Mouse (Mus musculus) neural tube, embryonic 15.5 days (tissue): ENCODE measurements around the gene Gm26965. TPM values are rescaled to one million over a fixed set of nuclear protein-coding genes. Genes with fewer than 3 reads are reported as not detected.
"Not testable (repeated sequence)": the region's sequence is repeated elsewhere in the genome, so short reads cannot be mapped to it uniquely, and the experiment has no call there.

ENCODE experiments used
- ATAC-seq: fragments of 200-750 bp; cut with Nextera tagmentation; 2 replicates; pipeline ENCODE4 v1.8.0; 2017; ENCODE audit warnings: mild to moderate bottlenecking, moderate TSS enrichment, moderate library complexity; ENCODE audit not compliant: low FRiP score
- H3K27ac ChIP-seq: fragments of 300-500 bp; sonication (generic); replicated peaks from 2 replicates; pipeline ENCODE4 v1.5.1; 2015; ENCODE audit warnings: mild to moderate bottlenecking, inconsistent platforms
- H3K27me3 ChIP-seq: fragments of 300-500 bp; sonication (generic); replicated peaks from 2 replicates; pipeline ENCODE4 v1.6.1; 2015; ENCODE audit warnings: inconsistent platforms
- H3K36me3 ChIP-seq: fragments of 300-500 bp; sonication (generic); 2 replicates; pipeline ENCODE4 v1.6.1; 2015; ENCODE audit warnings: inconsistent platforms
- H3K4me1 ChIP-seq: fragments of 300-500 bp; sonication (generic); 2 replicates; pipeline ENCODE4 v1.6.1; 2015; ENCODE audit warnings: inconsistent platforms
- H3K4me2 ChIP-seq: fragments of 300-500 bp; sonication (generic); 2 replicates; pipeline ENCODE4 v1.6.1; 2015; ENCODE audit warnings: inconsistent platforms, mild to moderate bottlenecking, moderate library complexity
- H3K4me3 ChIP-seq: fragments of 300-500 bp; sonication (generic); replicated peaks from 2 replicates; pipeline ENCODE4 v1.5.1; 2015; ENCODE audit warnings: mild to moderate bottlenecking, inconsistent platforms
- H3K9ac ChIP-seq: fragments of 300-500 bp; sonication (generic); replicated peaks from 2 replicates; pipeline ENCODE4 v1.6.1; 2015; ENCODE audit warnings: mild to moderate bottlenecking, inconsistent platforms
- H3K9me3 ChIP-seq: fragments of 300-500 bp; sonication (generic); replicated peaks from 2 replicates; pipeline ENCODE4 v1.6.1; 2016; ENCODE audit warnings: inconsistent platforms
- WGBS: fragments of 180-500 bp; shearing (Covaris S2); methylation state at CpG from one replicate; pipeline ENCODE4 v1.1.7; 2015; ENCODE audit warnings: mixed read lengths; 5-methylcytosine and 5-hydroxymethylcytosine counted together
- polyA plus RNA-seq: library from polyadenylated mRNA; unstranded; fragments of >200 nt; fragmentation: Nextera tagmentation; extraction: Ambion mirVana; gene quantifications from 2 replicates; pipeline ENCODE4 v1.2.1, GENCODE M21; 2015

Gm26965 gene
- polyA plus RNA-seq, 1 experiment from 2014 or later, result not detected

GRCm38 (mm10) chr13:67483625-67484423 is 42.1 kb downstream of the Gm26965 start, which contains the start of gene Zfp874b:
Gene Zfp874b, minus strand, starts transcription at chr13:67484258.
- ATAC-seq, result peak; percentile 97
- H3K36me3 ChIP-seq, result peaks cover 16% of the 10 kb centered on the region
- WGBS, result 5% methylated on average over 20 of the region's 20 CpGs
- H3K4me1 ChIP-seq, result peaks cover 12% of the 10 kb centered on the region
- peak within 1 kb of the TSS; percentile 70 for H3K4me2 ChIP-seq
- H3K9ac ChIP-seq, result peak within 1 kb of the TSS; percentile 55
- H3K27me3 ChIP-seq, result no peaks in the 10 kb centered on the region
- H3K4me3 ChIP-seq, result peak within 1 kb of the TSS; percentile 70
- H3K9me3 ChIP-seq, result no peaks in the 10 kb centered on the region
- 0 out of 2 replicates have a peak within 1 kb of the TSS, but pooled peaks have one; percentile 28 for H3K27ac ChIP-seq

DNA sequence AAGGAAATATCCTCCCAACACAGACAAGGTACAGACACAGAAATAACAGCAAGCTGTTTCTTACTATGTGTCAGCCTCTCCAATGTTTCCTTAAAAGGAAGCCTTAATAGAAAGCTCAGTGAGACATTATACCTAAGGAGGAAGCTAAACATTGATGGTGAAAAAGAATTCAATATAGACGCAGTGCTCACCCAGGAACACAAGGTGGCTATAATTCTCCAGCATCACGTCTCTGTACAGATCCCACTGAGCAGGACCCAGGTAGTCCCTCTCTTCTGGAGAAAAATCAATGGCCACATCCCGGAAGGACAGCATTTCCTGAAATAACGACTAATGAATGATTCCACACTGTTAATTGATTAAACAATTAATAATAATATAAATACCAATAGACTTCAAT is 44.4 kb downstream of the Gm26965 start:
- Histone ChIP-seq H3K4me2 (no peak overlapping the region), H3K4me1 (peaks cover 12% of the 10 kb centered on the region), H3K36me3 (peaks cover 6% of the 10 kb centered on the region), H3K27ac (no peak overlapping the region), H3K9me3 (no peaks in the 10 kb centered on the region), H3K9ac (no peak overlapping the region), H3K27me3 (no peaks in the 10 kb centered on the region), H3K4me3 (no peak overlapping the region)
- no peak for ATAC-seq
- 73% methylated on average over 4 of the region's 4 CpGs for WGBS

GRCm38 (mm10) chr13:67469274-67469673 is 56.7 kb downstream of the Gm26965 start:
- no peaks in the 10 kb centered on the region for H3K27me3 ChIP-seq
- H3K9me3 ChIP-seq, result no peaks in the 10 kb centered on the region
- WGBS, result 93% methylated on average over 3 of the region's 3 CpGs
- no peak overlapping the region for H3K9ac ChIP-seq
- H3K36me3 ChIP-seq, result peaks cover 27% of the 10 kb centered on the region
- no peak overlapping the region for H3K4me2 ChIP-seq
- no peak overlapping the region for H3K27ac ChIP-seq
- no peak for ATAC-seq
- H3K4me3 ChIP-seq, result no peak overlapping the region
- H3K4me1 ChIP-seq, result no peaks in the 10 kb centered on the region

DNA sequence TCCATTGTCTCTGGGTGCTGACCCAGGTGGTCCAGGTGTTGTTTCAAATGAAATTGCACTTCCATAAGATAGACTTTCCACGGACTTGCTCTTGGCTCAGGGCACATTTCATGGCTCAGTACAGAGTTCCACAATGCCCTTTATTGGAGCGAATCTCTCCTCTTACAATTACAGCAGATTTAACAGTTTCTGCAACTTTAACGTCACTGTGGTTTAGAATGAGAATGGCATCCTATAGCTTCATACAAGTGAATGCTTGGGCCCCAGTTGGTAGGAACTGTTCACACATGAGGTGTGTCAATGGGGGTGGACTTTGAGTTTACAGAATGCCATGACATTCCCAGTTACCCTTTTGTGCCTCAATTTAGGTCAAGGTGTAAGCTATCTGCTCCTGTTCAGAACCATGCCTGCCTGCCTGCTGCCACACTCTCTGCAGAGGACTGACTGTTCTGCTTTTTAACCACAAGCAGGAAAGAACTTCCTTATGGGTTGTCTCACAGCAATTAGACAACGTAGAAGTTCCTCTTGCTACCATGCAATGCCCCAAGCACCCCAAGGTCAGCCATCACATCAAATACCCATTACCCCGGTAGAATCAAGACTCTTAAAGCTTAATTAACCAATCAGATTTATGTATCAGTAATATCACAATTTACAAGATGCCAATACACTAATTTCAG is 62.3 kb downstream of the Gm26965 start:
- not testable (repeated sequence) for H3K4me2 ChIP-seq, H3K36me3 ChIP-seq, ATAC-seq, H3K4me3 ChIP-seq, H3K9ac ChIP-seq, H3K27ac ChIP-seq, H3K9me3 ChIP-seq, H3K27me3 ChIP-seq, H3K4me1 ChIP-seq
- 98% methylated on average over 3 of the region's 5 CpGs for WGBS

DNA sequence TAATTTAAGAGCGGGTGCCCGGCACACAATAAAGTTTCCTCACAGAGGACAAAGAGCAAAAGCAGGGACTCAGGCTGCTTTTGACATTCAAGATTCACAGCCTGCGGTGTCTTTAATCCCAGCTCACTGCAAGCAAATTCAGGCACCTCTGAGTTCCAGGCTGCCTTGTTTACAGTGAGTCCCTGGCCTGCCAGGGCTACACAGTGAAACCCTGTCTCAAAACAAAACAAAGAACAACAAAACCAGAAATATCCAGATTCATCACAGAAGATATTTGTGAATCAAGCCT is 74.0 kb downstream of the Gm26965 start:
- no peaks in the 10 kb centered on the region for H3K9me3 ChIP-seq
- H3K27me3 ChIP-seq, result no peaks in the 10 kb centered on the region
- peak overlapping the region; percentile 51 for H3K9ac ChIP-seq
- peaks cover 12% of the 10 kb centered on the region for H3K4me1 ChIP-seq
- ATAC-seq, result peak; percentile 68; the same call in 1 of the 2 replicates
- H3K27ac ChIP-seq, result 0 out of 2 replicates have a peak overlapping the region, but pooled peaks have one; percentile 54
- peak overlapping the region; percentile 60 for H3K4me3 ChIP-seq
- peak overlapping the region; percentile 77 for H3K4me2 ChIP-seq
- H3K36me3 ChIP-seq, result peaks cover 7% of the 10 kb centered on the region; the same call in 1 of the 2 replicates
- WGBS, result 5% methylated on average over 3 of the region's 3 CpGs

GRCm38 (mm10) chr13:67451172-67452020 is 74.6 kb downstream of the Gm26965 start, which contains the start of gene Zfp874a:
Gene Zfp874a, minus strand, starts transcription at chr13:67451624.
- H3K27me3 ChIP-seq, result no peaks in the 10 kb centered on the region
- peaks cover 13% of the 10 kb centered on the region for H3K36me3 ChIP-seq
- 1% methylated on average over 20 of the region's 20 CpGs for WGBS
- peaks cover 12% of the 10 kb centered on the region for H3K4me1 ChIP-seq
- H3K4me2 ChIP-seq, result peak within 1 kb of the TSS; percentile 77
- ATAC-seq, result peak; percentile 99
- peak within 1 kb of the TSS; percentile 60 for H3K4me3 ChIP-seq
- peak within 1 kb of the TSS; percentile 51 for H3K9ac ChIP-seq
- no peaks in the 10 kb centered on the region for H3K9me3 ChIP-seq
- peak within 1 kb of the TSS; percentile 54; the same call in 1 of the 2 replicates for H3K27ac ChIP-seq

Other genes with a start within 250 kb of the Gm26965 start
- 4.8 and 4.9 TPM in 2 replicates for gene Zfp458, start 247.7 kb downstream of the Gm26965 start, polyA plus RNA-seq
- 1.7 and 2.0 TPM in 2 replicates for gene Zfp457, start 219.7 kb downstream of the Gm26965 start, polyA plus RNA-seq
- 1.7 and 2.0 TPM in 2 replicates for gene Zfp595, start 193.6 kb downstream of the Gm26965 start, polyA plus RNA-seq
- gene Gm28044, start 165.6 kb downstream of the Gm26965 start, polyA plus RNA-seq, result not detected in 2 replicates
- gene Zfp953, start 165.5 kb downstream of the Gm26965 start, polyA plus RNA-seq, result 0.56 and 0.77 TPM in 2 replicates
- gene Gm28041, start 150.4 kb downstream of the Gm26965 start, polyA plus RNA-seq, result 0.27 TPM in 1 of 2 replicates, not detected in the other
- 0.65 and 1.1 TPM in 2 replicates for gene Zfp456, start 150.3 kb downstream of the Gm26965 start, polyA plus RNA-seq
- 4.0 and 5.5 TPM in 2 replicates for gene Zfp429, start 126.3 kb downstream of the Gm26965 start, polyA plus RNA-seq
- 0.50 and 1.6 TPM in 2 replicates for gene Zfp459, start 104.7 kb downstream of the Gm26965 start, polyA plus RNA-seq
- 5.1 and 7.6 TPM in 2 replicates for gene Zfp874a, start 74.5 kb downstream of the Gm26965 start, polyA plus RNA-seq
- 2.5 and 3.7 TPM in 2 replicates for gene Zfp874b, start 41.9 kb downstream of the Gm26965 start, polyA plus RNA-seq
- 10.4 and 11.2 TPM in 2 replicates for gene Zfp58, start 25.6 kb downstream of the Gm26965 start, polyA plus RNA-seq
- 30.4 and 37.0 TPM in 2 replicates for gene Zfp87, start within 50 bp of the Gm26965 start, polyA plus RNA-seq
- gene Zfp748, start 27.7 kb upstream of the Gm26965 start, polyA plus RNA-seq, result 13.1 and 13.2 TPM in 2 replicates
- gene Zfp729b, start 83.6 kb upstream of the Gm26965 start, polyA plus RNA-seq, result 4.8 and 4.9 TPM in 2 replicates
- not detected in 2 replicates for gene Gm49345, start 111.6 kb upstream of the Gm26965 start, polyA plus RNA-seq
- 2.9 and 3.4 TPM in 2 replicates for gene Zfp729a, start 111.6 kb upstream of the Gm26965 start, polyA plus RNA-seq
- gene Zfp738, start 160.9 kb upstream of the Gm26965 start, polyA plus RNA-seq, result 12.8 and 13.3 TPM in 2 replicates
- gene Zfp65, start 203.0 kb upstream of the Gm26965 start, polyA plus RNA-seq, result 8.2 and 8.5 TPM in 2 replicates
- gene Zfp85, start 229.1 kb upstream of the Gm26965 start, polyA plus RNA-seq, result 6.5 and 8.1 TPM in 2 replicates